Mouse (Mus musculus): ENCODE results near the gene Tyw1. TPM values are rescaled to one million over a fixed set of nuclear protein-coding genes. Genes with fewer than 3 reads are reported as not detected.

Tyw1 gene
- polyA plus RNA-seq, 1 experiment from 2014 or later = 21.0 TPM

GRCm38 (mm10) chr5:130320485-130320884 is 65.1 kb downstream of the Tyw1 start:
- 84% methylated on average over 3 of the region's 3 CpGs for WGBS

GRCm38 (mm10) chr5:130325486-130325885 is 70.1 kb downstream of the Tyw1 start:
- Histone ChIP-seq H3K9me3 (replicated peaks) (no peaks in the 10 kb centered on the region), H3K36me3 (peaks cover 5% of the 10 kb centered on the region; the same call in 1 of the 2 replicates), H3K4me1 (0 out of 2 replicates have a peak, but pooled peaks cover 4% of the 10 kb centered on the region), H3K4me3 (replicated peaks) (no peak overlapping the region), H3K9ac (replicated peaks) (no peak overlapping the region), H3K27ac (replicated peaks) (no peak overlapping the region), H3K27me3 (replicated peaks) (no peaks in the 10 kb centered on the region), H3K4me2 (no peak overlapping the region)
- ATAC-seq (ENCODE audit: low FRiP score) = no peak
- 94% methylated on average over 8 of the region's 8 CpGs for WGBS

More at GRCm38 (mm10) chr5:130320485-130320884, 65.1 kb downstream of the Tyw1 start:
- Histone ChIP-seq H3K4me1 (no peaks in the 10 kb centered on the region), H3K27ac (replicated peaks) (no peak overlapping the region), H3K9me3 (replicated peaks) (no peaks in the 10 kb centered on the region), H3K27me3 (replicated peaks) (no peaks in the 10 kb centered on the region), H3K4me2 (no peak overlapping the region), H3K36me3 (peaks cover 2% of the 10 kb centered on the region; the same call in 1 of the 2 replicates), H3K9ac (replicated peaks) (no peak overlapping the region), H3K4me3 (replicated peaks) (no peak overlapping the region)
- peak; percentile 45; the same call in 1 of the 2 replicates for ATAC-seq (ENCODE audit: low FRiP score)

- Histone ChIP-seq H3K4me2 (no peak overlapping the region), H3K4me3 (replicated peaks) (no peak overlapping the region), H3K9me3 (replicated peaks) (no peaks in the 10 kb centered on the region), H3K27me3 (replicated peaks) (no peaks in the 10 kb centered on the region), H3K36me3 (peaks cover 5% of the 10 kb centered on the region; the same call in 1 of the 2 replicates), H3K9ac (replicated peaks) (no peak overlapping the region), H3K27ac (replicated peaks) (no peak overlapping the region), H3K4me1 (peaks cover 14% of the 10 kb centered on the region; the same call in 1 of the 2 replicates)
- WGBS = 61% methylated on average over 6 of the region's 6 CpGs
- ATAC-seq (ENCODE audit: low FRiP score) = no peak
Measured at GRCm38 (mm10) chr5:130327615-130328263, 72.3 kb downstream of the Tyw1 start.

GRCm38 (mm10) chr5:130328366-130328765 is 72.9 kb downstream of the Tyw1 start:
- Histone ChIP-seq H3K4me1 (peaks cover 14% of the 10 kb centered on the region; the same call in 1 of the 2 replicates), H3K27me3 (replicated peaks) (no peaks in the 10 kb centered on the region), H3K9me3 (replicated peaks) (no peaks in the 10 kb centered on the region), H3K4me2 (no peak overlapping the region), H3K27ac (replicated peaks) (no peak overlapping the region), H3K36me3 (peaks cover 5% of the 10 kb centered on the region; the same call in 1 of the 2 replicates), H3K9ac (replicated peaks) (no peak overlapping the region), H3K4me3 (replicated peaks) (no peak overlapping the region)
- WGBS = 85% methylated on average over 9 of the region's 9 CpGs
- no peak for ATAC-seq (ENCODE audit: low FRiP score)

GRCm38 (mm10) chr5:130329889-130330288 is 74.5 kb downstream of the Tyw1 start:
- Histone ChIP-seq H3K4me3 (replicated peaks) (no peak overlapping the region), H3K4me1 (peaks cover 21% of the 10 kb centered on the region; the same call in 1 of the 2 replicates), H3K9ac (replicated peaks) (no peak overlapping the region), H3K27ac (replicated peaks) (no peak overlapping the region), H3K36me3 (peaks cover 6% of the 10 kb centered on the region), H3K27me3 (replicated peaks) (no peaks in the 10 kb centered on the region), H3K9me3 (replicated peaks) (no peaks in the 10 kb centered on the region), H3K4me2 (no peak overlapping the region)
- WGBS = 93% methylated on average over 2 of the region's 2 CpGs
- no peak for ATAC-seq (ENCODE audit: low FRiP score)

GRCm38 (mm10) chr5:130330801-130331200 is 75.4 kb downstream of the Tyw1 start:
- H3K27ac ChIP-seq (replicated peaks) = no peak overlapping the region
- peaks cover 10% of the 10 kb centered on the region for H3K36me3 ChIP-seq
- ATAC-seq (ENCODE audit: low FRiP score) = no peak
- no peak overlapping the region for H3K4me3 ChIP-seq (replicated peaks)
- H3K27me3 ChIP-seq (replicated peaks) = no peaks in the 10 kb centered on the region
- 82% methylated on average over 4 of the region's 4 CpGs for WGBS
- H3K9ac ChIP-seq (replicated peaks) = no peak overlapping the region
- no peaks in the 10 kb centered on the region for H3K9me3 ChIP-seq (replicated peaks)
- H3K4me1 ChIP-seq = peaks cover 21% of the 10 kb centered on the region; the same call in 1 of the 2 replicates
- no peak overlapping the region for H3K4me2 ChIP-seq

- WGBS = 40% methylated on average over 4 of the region's 4 CpGs
Measured at GRCm38 (mm10) chr5:130331206-130331605, 75.8 kb downstream of the Tyw1 start.

GRCm38 (mm10) chr5:130333566-130333965 is 78.1 kb downstream of the Tyw1 start:
- peaks cover 15% of the 10 kb centered on the region for H3K36me3 ChIP-seq
- 75% methylated on average over 7 of the region's 7 CpGs for WGBS
- ATAC-seq (ENCODE audit: low FRiP score) = no peak; the same call in 1 of the 2 replicates

More at GRCm38 (mm10) chr5:130331206-130331605, 75.8 kb downstream of the Tyw1 start:
- H3K27me3 ChIP-seq (replicated peaks) = no peaks in the 10 kb centered on the region
- no peak for ATAC-seq (ENCODE audit: low FRiP score)
- H3K9ac ChIP-seq (replicated peaks) = no peak overlapping the region
- H3K4me3 ChIP-seq (replicated peaks) = no peak overlapping the region
- peak overlapping the region; percentile 46; the same call in 1 of the 2 replicates for H3K27ac ChIP-seq (replicated peaks)
- H3K36me3 ChIP-seq = peaks cover 9% of the 10 kb centered on the region
- peaks cover 21% of the 10 kb centered on the region; the same call in 1 of the 2 replicates for H3K4me1 ChIP-seq
- H3K4me2 ChIP-seq = no peak overlapping the region
- no peaks in the 10 kb centered on the region for H3K9me3 ChIP-seq (replicated peaks)

GRCm38 (mm10) chr5:130333971-130334370 is 78.6 kb downstream of the Tyw1 start:
- Histone ChIP-seq H3K4me2 (no peak overlapping the region), H3K9me3 (replicated peaks) (no peaks in the 10 kb centered on the region), H3K36me3 (peaks cover 15% of the 10 kb centered on the region), H3K4me3 (replicated peaks) (no peak overlapping the region), H3K27ac (replicated peaks) (0 out of 2 replicates have a peak overlapping the region, but pooled peaks have one; percentile 37), H3K27me3 (replicated peaks) (no peaks in the 10 kb centered on the region), H3K9ac (replicated peaks) (no peak overlapping the region), H3K4me1 (peaks cover 17% of the 10 kb centered on the region; the same call in 1 of the 2 replicates)
- WGBS = 87% methylated on average over 11 of the region's 11 CpGs
- no peak for ATAC-seq (ENCODE audit: low FRiP score)

More at GRCm38 (mm10) chr5:130333566-130333965, 78.1 kb downstream of the Tyw1 start:
- H3K4me3 ChIP-seq (replicated peaks) = no peak overlapping the region
- no peak overlapping the region for H3K9ac ChIP-seq (replicated peaks)
- H3K27ac ChIP-seq (replicated peaks) = 0 out of 2 replicates have a peak overlapping the region, but pooled peaks have one; percentile 37
- no peaks in the 10 kb centered on the region for H3K9me3 ChIP-seq (replicated peaks)
- H3K4me2 ChIP-seq = no peak overlapping the region
- peaks cover 17% of the 10 kb centered on the region; the same call in 1 of the 2 replicates for H3K4me1 ChIP-seq
- H3K27me3 ChIP-seq (replicated peaks) = no peaks in the 10 kb centered on the region

GRCm38 (mm10) chr5:130335462-130335861 is 80.0 kb downstream of the Tyw1 start:
- Histone ChIP-seq H3K4me2 (no peak overlapping the region), H3K9ac (replicated peaks) (no peak overlapping the region), H3K27me3 (replicated peaks) (no peaks in the 10 kb centered on the region), H3K4me1 (peaks cover 17% of the 10 kb centered on the region; the same call in 1 of the 2 replicates), H3K36me3 (peaks cover 21% of the 10 kb centered on the region), H3K4me3 (replicated peaks) (no peak overlapping the region), H3K9me3 (replicated peaks) (no peaks in the 10 kb centered on the region), H3K27ac (replicated peaks) (no peak overlapping the region)
- no peak for ATAC-seq (ENCODE audit: low FRiP score)
- 99% methylated on average over 4 of the region's 4 CpGs for WGBS

GRCm38 (mm10) chr5:130340656-130341055 is 85.2 kb downstream of the Tyw1 start:
- no peaks in the 10 kb centered on the region for H3K9me3 ChIP-seq (replicated peaks)
- no peak overlapping the region for H3K27ac ChIP-seq (replicated peaks)
- H3K4me3 ChIP-seq (replicated peaks) = no peak overlapping the region
- peaks cover 27% of the 10 kb centered on the region for H3K36me3 ChIP-seq
- no peak overlapping the region for H3K9ac ChIP-seq (replicated peaks)
- WGBS = 98% methylated on average over 15 of the region's 15 CpGs
- H3K4me2 ChIP-seq = no peak overlapping the region
- ATAC-seq (ENCODE audit: low FRiP score) = no peak
- H3K4me1 ChIP-seq = no peaks in the 10 kb centered on the region
- no peaks in the 10 kb centered on the region for H3K27me3 ChIP-seq (replicated peaks)

GRCm38 (mm10) chr5:130344999-130345398 is 89.6 kb downstream of the Tyw1 start:
- Histone ChIP-seq H3K36me3 (peaks cover 18% of the 10 kb centered on the region), H3K9ac (replicated peaks) (no peak overlapping the region), H3K4me3 (replicated peaks) (no peak overlapping the region), H3K27ac (replicated peaks) (no peak overlapping the region), H3K9me3 (replicated peaks) (no peaks in the 10 kb centered on the region; the same call in 1 of the 2 replicates), H3K27me3 (replicated peaks) (no peaks in the 10 kb centered on the region), H3K4me1 (no peaks in the 10 kb centered on the region), H3K4me2 (no peak overlapping the region)
- WGBS = 95% methylated on average over 7 of the region's 7 CpGs
- no peak for ATAC-seq (ENCODE audit: low FRiP score)

Data from neural tube, embryonic 15.5 days (tissue).